Mouse (Mus musculus): ENCODE measurements around the gene Cpe.

Gene Cpe

GRCm38 (mm10) chr8:64548054-64548850, 144.6 kb downstream of the Cpe start:
- peak; percentile 61 for DNase-seq (ENCODE audit: extremely low spot score)

GRCm38 (mm10) chr8:64543441-64543840, 149.4 kb downstream of the Cpe start:
- no peak for DNase-seq (ENCODE audit: extremely low spot score)
